Mouse (Mus musculus) olfactory bulb, adult 2 months (tissue): ENCODE results near the gene Pm20d1.

Source experiments
- CTCF ChIP-seq: fragments of 200-500 bp; IDR thresholded peaks from 2 replicates; pipeline ENCODE4 v1.5.1; 2012; ENCODE audit warnings: low read depth, mild to moderate bottlenecking, low read length, moderate library complexity; ENCODE audit not compliant: insufficient read depth
- POLR2A ChIP-seq: fragments of 200-500 bp; IDR thresholded peaks from 2 replicates; pipeline ENCODE4 v1.6.1; 2012; ENCODE audit warnings: mild to moderate bottlenecking, low read depth, low read length, moderate library complexity; ENCODE audit not compliant: insufficient read depth

DNA sequence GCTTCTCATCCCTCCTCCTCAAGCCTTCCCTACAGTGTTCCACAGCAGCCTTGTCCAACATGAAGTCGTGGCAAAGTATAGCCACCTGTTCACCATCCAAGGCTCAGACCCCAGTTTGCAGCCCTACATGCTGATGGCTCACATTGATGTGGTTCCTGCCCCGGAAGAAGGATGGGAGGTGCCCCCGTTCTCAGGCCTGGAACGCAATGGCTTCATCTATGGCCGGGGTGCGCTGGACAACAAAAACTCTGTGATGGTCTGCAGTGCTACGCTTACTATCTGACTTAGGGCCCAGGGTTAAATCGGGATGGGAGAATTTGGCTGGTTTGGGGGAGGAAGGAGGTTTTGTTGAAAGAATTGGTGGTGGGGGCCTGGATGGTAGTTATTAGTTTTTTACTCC is 3.9 kb downstream of the Pm20d1 start:
- no peak for TF ChIP-seq CTCF
- TF ChIP-seq POLR2A = no peak
